Mouse (Mus musculus) erythroblast, embryonic 14.5 days (primary cell): ENCODE results near the gene C2cd3.

Experiments used
- GATA1 ChIP-seq: IDR thresholded peaks from 2 replicates; pipeline ENCODE4 v1.6.1; 2012; ENCODE audit warnings: low read length, inconsistent platforms, mixed read lengths
- TAL1 ChIP-seq: IDR thresholded peaks from 3 replicates; pipeline ENCODE4 v1.6.1; 2012; ENCODE audit warnings: low read length, inconsistent platforms, mixed read lengths

GRCm38 (mm10) chr7:100408684-100409083, 36.7 kb downstream of the C2cd3 start:
- TF ChIP-seq TAL1: no peak
- no peak for TF ChIP-seq GATA1
